Mouse (Mus musculus): Measurements from ENCODE around the gene Gm20518.

- TF ChIP-seq CTCF (IDR thresholded peaks at IDR 0.05) (no peak), EP300 (IDR thresholded peaks at IDR 0.05) (no peak)
Measured at GRCm38 (mm10) chr16:17799584-17799983, 91.9 kb downstream of the Gm20518 start.
